Mouse (Mus musculus) heart, embryonic 15.5 days (tissue): ENCODE results near the gene Mynn. TPM values are rescaled to one million over a fixed set of nuclear protein-coding genes. Genes with fewer than 3 reads are reported as not detected.
"Not testable (repeated sequence)": the region's sequence is repeated elsewhere in the genome, so short reads cannot be mapped to it uniquely, and the experiment has no call there.

Experiments used
- ATAC-seq: fragments of 200-750 bp; cut with Nextera tagmentation; replicated peaks from 2 replicates; pipeline ENCODE4 v1.8.0; 2017; ENCODE audit warnings: low read depth, moderate TSS enrichment; ENCODE audit not compliant: insufficient number of reproducible peaks, insufficient read depth, low FRiP score
- H3K27ac ChIP-seq: fragments of 300-500 bp; sonication (generic); 2 replicates; pipeline ENCODE4 v1.5.1; 2015; ENCODE audit warnings: mild to moderate bottlenecking, inconsistent platforms
- H3K27me3 ChIP-seq: fragments of 300-500 bp; sonication (generic); 2 replicates; pipeline ENCODE4 v1.6.1; 2015; ENCODE audit warnings: inconsistent platforms
- H3K36me3 ChIP-seq: fragments of 300-500 bp; sonication (generic); 2 replicates; pipeline ENCODE4 v1.6.1; 2015; ENCODE audit warnings: mild to moderate bottlenecking, inconsistent platforms
- H3K4me1 ChIP-seq: fragments of 300-500 bp; sonication (generic); replicated peaks from 2 replicates; pipeline ENCODE4 v1.6.1; 2015; ENCODE audit warnings: inconsistent platforms
- H3K4me2 ChIP-seq: fragments of 300-500 bp; sonication (generic); 2 replicates; pipeline ENCODE4 v1.6.1; 2015; ENCODE audit warnings: inconsistent platforms, mild to moderate bottlenecking, moderate library complexity
- H3K4me3 ChIP-seq: fragments of 300-500 bp; sonication (generic); 2 replicates; pipeline ENCODE4 v1.5.1; 2015; ENCODE audit warnings: mild to moderate bottlenecking, inconsistent platforms
- H3K9ac ChIP-seq: fragments of 300-500 bp; sonication (generic); 2 replicates; pipeline ENCODE4 v1.6.1; 2015; ENCODE audit warnings: mild to moderate bottlenecking, inconsistent platforms
- H3K9me3 ChIP-seq: fragments of 300-500 bp; sonication (generic); replicated peaks from 2 replicates; pipeline ENCODE4 v1.6.1; 2016; ENCODE audit warnings: inconsistent platforms
- WGBS: fragments of 180-500 bp; shearing (Covaris S2); methylation state at CpG from one replicate; pipeline ENCODE4 v1.1.7; 2015; ENCODE audit warnings: mixed read lengths; 5-methylcytosine and 5-hydroxymethylcytosine counted together
- polyA plus RNA-seq: library from polyadenylated mRNA; unstranded; fragments of >200 nt; fragmentation: Nextera tagmentation; extraction: Ambion mirVana; gene quantifications from 2 replicates; pipeline ENCODE4 v1.2.1, GENCODE M21; 2015

Mynn gene
- polyA plus RNA-seq, result 21.2 and 23.2 TPM in 2 replicates

GRCm38 (mm10) chr3:30602065-30602739 lies at the start of gene Mynn:
TSS of gene Mynn (plus strand) at chr3:30602065.
- H3K36me3 ChIP-seq, result peaks cover 17% of the 10 kb centered on the region
- peaks cover 13% of the 10 kb centered on the region for H3K4me1 ChIP-seq
- under 1% methylated on average over 40 of the region's 40 CpGs for WGBS
- peak within 1 kb of the TSS; percentile 76 for H3K4me3 ChIP-seq
- peak within 1 kb of the TSS; percentile 87 for H3K9ac ChIP-seq
- peak within 1 kb of the TSS; percentile 98 for H3K27ac ChIP-seq
- H3K4me2 ChIP-seq, result peak within 1 kb of the TSS; percentile 92
- no peaks in the 10 kb centered on the region for H3K9me3 ChIP-seq
- peak; percentile 92 for ATAC-seq
- 0 out of 2 replicates have a peak, but pooled peaks cover 9% of the 10 kb centered on the region for H3K27me3 ChIP-seq

DNA sequence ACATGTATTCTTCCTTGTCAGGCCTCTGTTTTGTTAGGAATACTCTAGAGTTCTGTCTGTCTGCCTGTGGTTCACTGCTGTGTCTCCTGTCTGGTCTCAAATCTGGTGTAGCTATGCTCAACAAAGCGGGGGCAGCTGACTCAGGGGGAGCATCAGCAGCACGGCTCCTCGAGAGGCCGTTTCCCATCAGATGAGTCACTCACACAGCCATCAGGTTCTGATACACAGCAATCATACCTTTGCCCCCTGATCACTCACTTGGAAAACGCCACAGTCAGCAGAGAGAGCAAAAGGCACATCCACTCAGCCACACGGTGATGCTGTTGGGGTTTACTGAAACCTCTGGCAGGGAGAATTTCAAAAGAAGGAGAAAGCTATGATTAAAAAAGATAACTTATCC lies 48.1 kb upstream of the Mynn start:
- Histone ChIP-seq H3K4me2 (no peak overlapping the region), H3K9me3 (no peaks in the 10 kb centered on the region), H3K4me3 (no peak overlapping the region), H3K36me3 (no peaks in the 10 kb centered on the region), H3K27ac (no peak overlapping the region), H3K4me1 (peaks cover 3% of the 10 kb centered on the region; the same call in 1 of the 2 replicates), H3K9ac (no peak overlapping the region), H3K27me3 (no peaks in the 10 kb centered on the region)
- 73% methylated on average over 6 of the region's 6 CpGs for WGBS
- ATAC-seq, result no peak

DNA sequence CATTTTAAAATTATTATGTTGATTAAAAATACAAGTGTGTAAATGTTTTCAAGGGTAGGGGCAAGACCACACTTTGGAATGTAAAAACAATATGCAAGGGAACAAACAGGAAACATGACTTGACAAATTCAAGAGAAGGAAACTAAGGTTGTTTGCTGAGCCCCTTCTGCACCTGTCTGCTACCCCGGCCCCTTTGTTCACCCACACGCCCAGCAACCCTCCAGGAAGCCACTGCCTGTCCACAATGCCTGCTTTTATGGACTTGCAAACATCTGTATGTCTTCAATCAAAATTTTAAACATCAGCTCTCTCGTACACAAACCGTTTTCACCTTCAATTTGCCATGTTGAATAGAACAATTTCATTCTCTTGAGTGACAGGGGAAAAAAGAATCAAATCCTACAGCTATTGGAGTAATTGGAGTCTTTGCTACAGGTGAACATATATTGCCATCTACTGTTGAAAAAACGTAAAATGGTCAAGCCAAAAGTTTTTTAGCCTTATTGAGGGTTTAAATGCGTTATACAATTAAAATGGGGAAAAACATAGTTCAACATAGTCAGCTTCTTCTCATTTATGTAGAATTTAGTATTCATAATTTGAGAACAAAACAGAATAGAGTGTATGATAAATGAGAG lies 41.1 kb upstream of the Mynn start:
- no peaks in the 10 kb centered on the region for H3K27me3 ChIP-seq
- no peak overlapping the region for H3K4me3 ChIP-seq
- no peak for ATAC-seq
- H3K4me2 ChIP-seq, result no peak overlapping the region
- no peak overlapping the region for H3K9ac ChIP-seq
- no peaks in the 10 kb centered on the region for H3K9me3 ChIP-seq
- H3K27ac ChIP-seq, result no peak overlapping the region
- WGBS, result 54% methylated on average over 6 of the region's 6 CpGs
- no peaks in the 10 kb centered on the region for H3K36me3 ChIP-seq
- H3K4me1 ChIP-seq, result no peaks in the 10 kb centered on the region

- H3K9me3 ChIP-seq, H3K9ac ChIP-seq, H3K27ac ChIP-seq, H3K4me3 ChIP-seq, H3K27me3 ChIP-seq, H3K36me3 ChIP-seq, ATAC-seq, H3K4me2 ChIP-seq, H3K4me1 ChIP-seq: not testable (repeated sequence)
- WGBS, result 43% methylated on average over 1 of the region's 2 CpGs
Measured at GRCm38 (mm10) chr3:30566333-30566732, 35.5 kb upstream of the Mynn start.

DNA sequence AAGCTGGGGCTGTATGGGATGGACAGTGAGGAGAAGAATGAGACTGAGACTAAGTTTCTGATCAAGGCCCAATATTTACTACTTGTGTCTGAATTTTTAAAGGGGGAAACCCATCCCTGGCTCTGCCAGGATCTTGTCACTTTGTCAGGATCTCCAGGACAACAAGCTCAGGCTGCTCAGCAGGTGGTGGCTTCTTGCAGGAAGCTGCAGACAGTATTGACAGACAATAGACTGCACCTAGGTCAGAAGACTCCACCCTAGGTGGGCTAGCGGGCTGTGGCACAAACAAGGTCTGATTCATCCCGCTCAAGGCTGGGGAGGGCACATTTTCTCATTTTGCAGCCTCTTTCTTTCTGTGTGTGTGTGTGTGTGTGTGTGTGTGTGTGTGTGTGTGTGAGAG lies 28.3 kb upstream of the Mynn start:
- 20% methylated on average over 2 of the region's 2 CpGs for WGBS
- no peak for ATAC-seq

DNA sequence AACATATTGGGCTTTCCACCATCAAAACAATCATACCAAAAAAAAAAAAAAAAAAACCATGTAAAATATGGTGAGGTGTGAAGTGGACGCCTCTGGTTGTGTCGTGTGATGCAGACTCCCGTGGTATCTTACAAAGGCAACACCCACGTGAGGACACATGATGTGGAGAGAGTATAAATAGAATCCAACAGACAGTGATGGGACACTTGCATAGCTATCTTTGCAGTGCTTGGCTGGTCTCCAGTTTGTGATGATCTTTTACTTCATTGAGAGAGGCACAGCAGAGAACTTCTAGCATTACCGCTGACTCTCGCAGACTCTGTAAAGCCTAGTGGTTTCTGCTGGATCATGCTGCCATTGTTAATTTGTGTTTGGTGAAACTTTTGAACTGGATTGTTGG lies 13.0 kb upstream of the Mynn start:
- H3K4me3 ChIP-seq, result no peak overlapping the region
- H3K9me3 ChIP-seq, result no peaks in the 10 kb centered on the region
- WGBS, result 45% methylated on average over 6 of the region's 6 CpGs
- H3K27me3 ChIP-seq, result no peaks in the 10 kb centered on the region
- no peak overlapping the region for H3K4me2 ChIP-seq
- 0 out of 2 replicates have a peak, but pooled peaks have one; percentile 27 for ATAC-seq
- H3K36me3 ChIP-seq, result no peaks in the 10 kb centered on the region
- H3K4me1 ChIP-seq, result no peaks in the 10 kb centered on the region
- no peak overlapping the region for H3K27ac ChIP-seq
- H3K9ac ChIP-seq, result no peak overlapping the region

More for the DNA sequence above, 28.3 kb upstream of the Mynn start:
- Histone ChIP-seq H3K9ac (no peak overlapping the region), H3K27ac (no peak overlapping the region), H3K4me2 (no peak overlapping the region), H3K27me3 (no peaks in the 10 kb centered on the region), H3K4me1 (no peaks in the 10 kb centered on the region), H3K36me3 (no peaks in the 10 kb centered on the region), H3K4me3 (no peak overlapping the region), H3K9me3 (no peaks in the 10 kb centered on the region)

- H3K27me3 ChIP-seq, result 0 out of 2 replicates have a peak, but pooled peaks cover 4% of the 10 kb centered on the region
- no peak overlapping the region for H3K27ac ChIP-seq
- H3K4me2 ChIP-seq, result no peak overlapping the region
- 1% methylated on average over 2 of the region's 2 CpGs for WGBS
- peaks cover 6% of the 10 kb centered on the region; the same call in 1 of the 2 replicates for H3K4me1 ChIP-seq
- H3K9me3 ChIP-seq, result no peaks in the 10 kb centered on the region
- ATAC-seq, result no peak
- H3K9ac ChIP-seq, result no peak overlapping the region
- H3K36me3 ChIP-seq, result no peaks in the 10 kb centered on the region
- H3K4me3 ChIP-seq, result no peak overlapping the region
Measured at GRCm38 (mm10) chr3:30592418-30592853, 9.4 kb upstream of the Mynn start.

- Histone ChIP-seq H3K27me3 (0 out of 2 replicates have a peak, but pooled peaks cover 13% of the 10 kb centered on the region), H3K4me1 (peaks cover 6% of the 10 kb centered on the region; the same call in 1 of the 2 replicates), H3K9me3 (no peaks in the 10 kb centered on the region), H3K9ac (no peak overlapping the region), H3K27ac (no peak overlapping the region), H3K4me3 (no peak overlapping the region), H3K36me3 (no peaks in the 10 kb centered on the region), H3K4me2 (no peak overlapping the region)
- 76% methylated on average over 4 of the region's 4 CpGs for WGBS
- no peak for ATAC-seq
Measured at GRCm38 (mm10) chr3:30593719-30594485, 8.0 kb upstream of the Mynn start.

- Histone ChIP-seq H3K4me2 (peak overlapping the region; percentile 80), H3K9me3 (no peaks in the 10 kb centered on the region), H3K27ac (peak overlapping the region; percentile 48; the same call in 1 of the 2 replicates), H3K27me3 (0 out of 2 replicates have a peak, but pooled peaks cover 13% of the 10 kb centered on the region), H3K4me1 (peaks cover 13% of the 10 kb centered on the region), H3K9ac (peak overlapping the region; percentile 78), H3K36me3 (no peaks in the 10 kb centered on the region), H3K4me3 (peak overlapping the region; percentile 86)
- ATAC-seq, result peak; percentile 59
- WGBS, result under 1% methylated on average over 62 of the region's 62 CpGs
Measured at GRCm38 (mm10) chr3:30595111-30595832, 6.6 kb upstream of the Mynn start.

DNA sequence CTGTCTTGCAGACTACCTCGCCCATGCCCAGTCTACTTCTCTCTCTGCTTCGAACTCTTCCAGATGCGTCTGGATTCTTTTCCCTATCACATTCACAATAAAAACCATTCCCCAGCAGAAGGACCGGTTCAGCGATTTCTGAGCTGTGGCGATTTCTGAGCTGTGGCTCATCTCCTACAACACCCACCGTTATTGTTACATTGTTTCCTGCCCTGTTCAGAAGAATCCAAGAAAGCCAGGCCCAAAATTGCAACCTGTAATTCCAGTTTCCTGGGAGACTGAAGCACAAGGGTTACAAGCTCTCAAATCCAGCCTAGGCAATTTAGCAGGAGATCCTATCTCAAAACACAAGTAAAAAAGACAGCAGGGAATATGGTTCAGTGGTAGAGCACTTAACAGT lies 4.6 kb upstream of the Mynn start:
- Histone ChIP-seq H3K4me1 (peaks cover 13% of the 10 kb centered on the region), H3K36me3 (no peaks in the 10 kb centered on the region), H3K4me3 (no peak overlapping the region), H3K4me2 (no peak overlapping the region), H3K9ac (no peak overlapping the region), H3K27ac (no peak overlapping the region), H3K9me3 (no peaks in the 10 kb centered on the region), H3K27me3 (0 out of 2 replicates have a peak, but pooled peaks cover 13% of the 10 kb centered on the region)
- WGBS, result 78% methylated on average over 7 of the region's 7 CpGs
- no peak for ATAC-seq
